Mouse (Mus musculus) naive thymus-derived CD4-positive, alpha-beta T cell, adult 2 months (primary cell): Measurements from ENCODE around the gene Dhtkd1.
"Not testable (repeated sequence)": the region's sequence is repeated elsewhere in the genome, so short reads cannot be mapped to it uniquely, and the experiment has no call there.

Experiments used
- DNase-seq: peaks from one replicate; pipeline ENCODE4 v3.0.0-alpha.2; 2011; ENCODE audit warnings: low read depth

Gene Dhtkd1

GRCm38 (mm10) chr2:5942416-5943032 is at the start of gene Dhtkd1:
Gene Dhtkd1 (minus strand): TSS chr2:5942792.
- DNase-seq = peak; percentile 37

GRCm38 (mm10) chr2:5977532-5977931 is 34.9 kb upstream of the Dhtkd1 start:
- no peak for DNase-seq

GRCm38 (mm10) chr2:5970629-5971028 is 28.0 kb upstream of the Dhtkd1 start:
- DNase-seq = not testable (repeated sequence)

GRCm38 (mm10) chr2:5965972-5966371 is 23.4 kb upstream of the Dhtkd1 start:
- DNase-seq = no peak

- peak; percentile 11 for DNase-seq
Measured at GRCm38 (mm10) chr2:5963729-5964128, 21.1 kb upstream of the Dhtkd1 start.

GRCm38 (mm10) chr2:5962265-5962664 is 19.7 kb upstream of the Dhtkd1 start:
- DNase-seq = no peak

- DNase-seq = no peak
Measured at GRCm38 (mm10) chr2:5957705-5958104, 15.1 kb upstream of the Dhtkd1 start.

GRCm38 (mm10) chr2:5951621-5952211 is 9.1 kb upstream of the Dhtkd1 start:
- no peak for DNase-seq

GRCm38 (mm10) chr2:5950766-5951595 is 8.4 kb upstream of the Dhtkd1 start, which contains the start of gene Upf2:
Gene Upf2 (plus strand): TSS chr2:5951469.
- peak; percentile 97 for DNase-seq

GRCm38 (mm10) chr2:5950305-5950704 is 7.7 kb upstream of the Dhtkd1 start:
- peak; percentile 52 for DNase-seq

GRCm38 (mm10) chr2:5949821-5950220 is 7.2 kb upstream of the Dhtkd1 start:
- not testable (repeated sequence) for DNase-seq

GRCm38 (mm10) chr2:5948964-5949363 is 6.4 kb upstream of the Dhtkd1 start:
- DNase-seq = no peak

- no peak for DNase-seq
Measured at GRCm38 (mm10) chr2:5946876-5947275, 4.3 kb upstream of the Dhtkd1 start.

- DNase-seq = no peak
Measured at GRCm38 (mm10) chr2:5945629-5946028, 3.0 kb upstream of the Dhtkd1 start.

GRCm38 (mm10) chr2:5943071-5943470 is 479 bp upstream of the Dhtkd1 start:
- DNase-seq = no peak

GRCm38 (mm10) chr2:5941861-5942415 is 654 bp downstream of the Dhtkd1 start:
- DNase-seq = no peak

GRCm38 (mm10) chr2:5940936-5941335 is 1.7 kb downstream of the Dhtkd1 start:
- DNase-seq = no peak

- DNase-seq = no peak
Measured at GRCm38 (mm10) chr2:5939911-5940310, 2.7 kb downstream of the Dhtkd1 start.

- no peak for DNase-seq
Measured at GRCm38 (mm10) chr2:5939319-5939718, 3.3 kb downstream of the Dhtkd1 start.

- DNase-seq = no peak
Measured at GRCm38 (mm10) chr2:5936550-5936949, 6.0 kb downstream of the Dhtkd1 start.

- no peak for DNase-seq
Measured at GRCm38 (mm10) chr2:5936068-5936467, 6.5 kb downstream of the Dhtkd1 start.

- no peak for DNase-seq
Measured at GRCm38 (mm10) chr2:5934936-5935335, 7.7 kb downstream of the Dhtkd1 start.

- no peak for DNase-seq
Measured at GRCm38 (mm10) chr2:5931938-5932337, 10.7 kb downstream of the Dhtkd1 start.
